12 mouse cellular contexts compared by ENCODE assay signal in genomic region chr7:98160041-98160740, GRCm38 (mm10). TPM values are rescaled to one million over a fixed set of nuclear protein-coding genes. Genes with fewer than 3 reads are reported as not detected.
A peak's percentile ranks its signal among the peaks of the same experiment; 100 is the strongest.
DNase-seq lines count a peak whose midpoint lies in the region; ATAC-seq and TF ChIP-seq lines count a peak whose summit lies in the region.
"Had no signal": no experiment of that assay in that cellular context is flagged by ENCODE, and none has a peak within 500 bp of the region (broad histone marks: within the 10 kb centered on the region; RNA-seq: fewer than 3 reads in every experiment).

No protein-coding gene starts in this region.

- no peak overlapping the region for H3K4me3 ChIP-seq in heart, embryonic 12.5 days
- H3K4me3 ChIP-seq in heart, adult 2 months = no peak overlapping the region
- H3K4me3 ChIP-seq in C2C12 (ENCODE audit: insufficient read depth, poor library complexity, severe bottlenecking) = no peak overlapping the region
- no peak overlapping the region for H3K4me3 ChIP-seq in intestine, postnatal 0 days (ENCODE audit: low read depth, low read length)
- H3K4me3 ChIP-seq in lung, embryonic 16.5 days (ENCODE audit: low read length) = no peak overlapping the region
- H3K4me3 ChIP-seq: hindbrain, embryonic 15.5 days; limb, embryonic 12.5 days; neural tube, embryonic 12.5 days had no signal

- H3K4me2 ChIP-seq in heart, embryonic 12.5 days = no peak overlapping the region
- no peak overlapping the region for H3K4me2 ChIP-seq in intestine, postnatal 0 days (replicated peaks; ENCODE audit: low read depth)
- no peak overlapping the region for H3K4me2 ChIP-seq in lung, embryonic 16.5 days (ENCODE audit: low read depth, low read length)
- H3K4me2 ChIP-seq: hindbrain, embryonic 15.5 days; limb, embryonic 12.5 days; neural tube, embryonic 12.5 days had no signal

- no peaks in the 10 kb centered on the region for H3K9me3 ChIP-seq in heart, embryonic 12.5 days (replicated peaks)
- H3K9me3 ChIP-seq in intestine, postnatal 0 days (ENCODE audit: control insufficient read depth) = no peaks in the 10 kb centered on the region
- no peaks in the 10 kb centered on the region for H3K9me3 ChIP-seq in lung, embryonic 16.5 days (ENCODE audit: control insufficient read depth, low read length)
- H3K9me3 ChIP-seq: hindbrain, embryonic 15.5 days; limb, embryonic 12.5 days; neural tube, embryonic 12.5 days had no signal

- intact Hi-C loops in heart, adult 2 months (cut with DNase I) = no loop called here

- no peak for TF ChIP-seq EP300 in heart, adult 2 months (IDR thresholded peaks at IDR 0.05; ENCODE audit: insufficient read depth, low read depth, low read length)

- no peak for TF ChIP-seq CTCF in heart, adult 2 months (IDR thresholded peaks at IDR 0.05)
- no peak for TF ChIP-seq CTCF in C2C12 (IDR thresholded peaks at IDR 0.05; ENCODE audit: control insufficient read depth, insufficient read depth, insufficient read length)
- TF ChIP-seq CTCF in intestine, postnatal 0 days (IDR thresholded peaks at IDR 0.05; ENCODE audit: low read depth) = no peak

- DNase-seq in heart, adult 2 months = no peak
- no peak for DNase-seq in layer of hippocampus, postnatal 36 days
- no peak for DNase-seq in frontal cortex, postnatal 36 days (ENCODE audit: low spot score in 2 of 2)
- DNase-seq in neural tube, embryonic 10.5 days (ENCODE audit: extremely low spot score, low spot score) = no peak
- DNase-seq: cerebellum, adult 8-10 months had no signal

- 32% methylated on average over 8 of the region's 8 CpGs for WGBS in heart, embryonic 12.5 days
- 34% methylated on average over 8 of the region's 8 CpGs for WGBS in heart, adult 2 months
- WGBS in intestine, postnatal 0 days = 47% methylated on average over 8 of the region's 8 CpGs
- WGBS in lung, embryonic 16.5 days = 8% methylated on average over 8 of the region's 8 CpGs

- no peak overlapping the region for H3ac ChIP-seq in C2C12 (ENCODE audit: control insufficient read depth, insufficient read length, low read depth)

- TF ChIP-seq POLR2A in heart, adult 2 months (IDR thresholded peaks at IDR 0.05; ENCODE audit: insufficient read depth, low read depth, low read length) = no peak

- H3K27me3 ChIP-seq in heart, embryonic 12.5 days (replicated peaks) = no peaks in the 10 kb centered on the region
- no peaks in the 10 kb centered on the region for H3K27me3 ChIP-seq in heart, adult 2 months (ENCODE audit: control insufficient read depth, insufficient read depth, low read length)
- H3K27me3 ChIP-seq in C2C12 (ENCODE audit: control insufficient read depth, insufficient read depth, insufficient read length) = no peaks in the 10 kb centered on the region
- no peaks in the 10 kb centered on the region for H3K27me3 ChIP-seq in intestine, postnatal 0 days (replicated peaks; ENCODE audit: control insufficient read depth, insufficient read depth, low read length)
- H3K27me3 ChIP-seq in lung, embryonic 16.5 days (ENCODE audit: control insufficient read depth, insufficient read depth, low read depth, low read length) = no peaks in the 10 kb centered on the region
- H3K27me3 ChIP-seq: hindbrain, embryonic 15.5 days; limb, embryonic 12.5 days; neural tube, embryonic 12.5 days had no signal

- H3K9ac ChIP-seq in heart, embryonic 12.5 days = peak overlapping the region; percentile 2; the same call in 1 of the 2 replicates
- H3K9ac ChIP-seq in heart, adult 2 months (ENCODE audit: low read depth, low read length) = no peak overlapping the region
- H3K9ac ChIP-seq in intestine, postnatal 0 days (ENCODE audit: low read depth, low read length) = no peak overlapping the region
- H3K9ac ChIP-seq in lung, embryonic 16.5 days (ENCODE audit: low read length) = peak overlapping the region; percentile 37; the same call in 1 of the 2 replicates
- H3K9ac ChIP-seq: hindbrain, embryonic 15.5 days; limb, embryonic 12.5 days; neural tube, embryonic 12.5 days had no signal

- peak overlapping the region; percentile 67 for H3K27ac ChIP-seq in heart, embryonic 12.5 days (ENCODE audit: poor library complexity, severe bottlenecking)
- H3K27ac ChIP-seq in heart, adult 2 months = no peak overlapping the region
- 0 out of 2 replicates have a peak overlapping the region, but pooled peaks have one; percentile 10 for H3K27ac ChIP-seq in intestine, postnatal 0 days (ENCODE audit: low read depth, low read length)
- peak overlapping the region; percentile 81 for H3K27ac ChIP-seq in lung, embryonic 16.5 days (ENCODE audit: low read length)
- H3K27ac ChIP-seq: hindbrain, embryonic 15.5 days; limb, embryonic 12.5 days; neural tube, embryonic 12.5 days had no signal

- peaks cover 89% of the 10 kb centered on the region for H3K4me1 ChIP-seq in heart, embryonic 12.5 days (replicated peaks)
- H3K4me1 ChIP-seq in heart, adult 2 months (ENCODE audit: control insufficient read depth, insufficient read depth, low read length) = peaks cover 10% of the 10 kb centered on the region
- H3K4me1 ChIP-seq in intestine, postnatal 0 days (replicated peaks; ENCODE audit: control insufficient read depth, insufficient read depth, low read length) = no peaks in the 10 kb centered on the region; the same call in 1 of the 2 replicates
- peaks cover 62% of the 10 kb centered on the region for H3K4me1 ChIP-seq in lung, embryonic 16.5 days (replicated peaks; ENCODE audit: control insufficient read depth, insufficient read depth, low read length)

- H3K36me3 ChIP-seq in heart, embryonic 12.5 days = no peaks in the 10 kb centered on the region
- no peaks in the 10 kb centered on the region for H3K36me3 ChIP-seq in heart, adult 2 months (ENCODE audit: control insufficient read depth, insufficient read depth, low read length)
- no peaks in the 10 kb centered on the region for H3K36me3 ChIP-seq in C2C12 (ENCODE audit: control insufficient read depth, insufficient read depth)
- H3K36me3 ChIP-seq in intestine, postnatal 0 days (ENCODE audit: control insufficient read depth, insufficient read depth) = no peaks in the 10 kb centered on the region
- no peaks in the 10 kb centered on the region for H3K36me3 ChIP-seq in lung, embryonic 16.5 days (ENCODE audit: control insufficient read depth, insufficient read depth, low read length)
- H3K36me3 ChIP-seq: hindbrain, embryonic 15.5 days; limb, embryonic 12.5 days had no signal

- no peaks in the 10 kb centered on the region for H3K79me2 ChIP-seq in heart, adult 2 months (replicated peaks; ENCODE audit: control insufficient read depth, insufficient read depth, low read length)
- no peaks in the 10 kb centered on the region for H3K79me2 ChIP-seq in C2C12 (ENCODE audit: control insufficient read depth, insufficient read depth)

- no peak for ATAC-seq in heart, embryonic 12.5 days (ENCODE audit: insufficient number of reproducible peaks, low FRiP score)
- ATAC-seq in intestine, postnatal 0 days = no peak
- peak; percentile 24; the same call in 1 of the 2 replicates for ATAC-seq in lung, embryonic 16.5 days (ENCODE audit: low read depth)

- H3K79me3 ChIP-seq in C2C12 (ENCODE audit: low read depth) = no peaks in the 10 kb centered on the region

TF ChIP-seq in C2C12, 6 proteins besides CTCF, POLR2A, EP300 and RAD21:
- TF ChIP-seq USF1 (IDR thresholded peaks at IDR 0.05; ENCODE audit: low read depth) (no peak), MYOD1 (IDR thresholded peaks at IDR 0.05; ENCODE audit: control insufficient read depth, insufficient read length, low read depth) (peak; percentile 15)

RNA-seq across cellular contexts. Expression of gene Omp, which starts 14.9 kb away (rescaled TPM):
- 0.19 and 0.20 TPM in 2 replicates for polyA plus RNA-seq in heart, embryonic 12.5 days (2016; fragmentation: Nextera tagmentation; extraction: Ambion mirVana)
- total RNA-seq in heart, adult 2 months (2021) = under 1 TPM in 1 of 2 experiments, not detected in 1; 0.14 TPM
- polyA plus RNA-seq in heart, adult 2 months (2012; rRNA removed) = 0.06 TPM in 1 of 2 replicates, not detected in the other
- polyA plus RNA-seq in C2C12 (2012; fragmentation: generic; extraction: Trizol) = 0.40 TPM
- 0.10 and 0.26 TPM in 2 replicates for polyA plus RNA-seq in intestine, postnatal 0 days (2015; fragmentation: Nextera tagmentation; extraction: Ambion mirVana)
- polyA plus RNA-seq in lung, embryonic 16.5 days (2015; fragmentation: Nextera tagmentation; extraction: Ambion mirVana) = 0.25 and 0.73 TPM in 2 replicates
- 1 to 10 TPM; 1.1 to 1.2 TPM for total RNA-seq in layer of hippocampus, postnatal 36 days (2021)

RNA-seq across cellular contexts. Expression of gene Capn5, which starts 17.9 kb away (rescaled TPM):
- polyA plus RNA-seq in heart, embryonic 12.5 days (2016; fragmentation: Nextera tagmentation; extraction: Ambion mirVana) = 7.4 and 8.0 TPM in 2 replicates
- 1 to 10 TPM; 1.8 to 2.4 TPM for total RNA-seq in heart, adult 2 months (2021)
- 3.7 and 4.6 TPM in 2 replicates for polyA plus RNA-seq in heart, adult 2 months (2012; rRNA removed)
- polyA plus RNA-seq in C2C12 (2012; fragmentation: generic; extraction: Trizol) = 2.5 TPM
- polyA plus RNA-seq in intestine, postnatal 0 days (2015; fragmentation: Nextera tagmentation; extraction: Ambion mirVana) = 3.3 and 3.4 TPM in 2 replicates
- polyA plus RNA-seq in lung, embryonic 16.5 days (2015; fragmentation: Nextera tagmentation; extraction: Ambion mirVana) = 9.6 and 10.1 TPM in 2 replicates
- 10 to 100 TPM; 48.6 to 48.8 TPM for total RNA-seq in layer of hippocampus, postnatal 36 days (2021)

RNA-seq across cellular contexts. Expression of gene B3gnt6, which starts 39.1 kb away (rescaled TPM):
- 0.10 TPM in 1 of 2 replicates, not detected in the other for polyA plus RNA-seq in heart, embryonic 12.5 days (2016; fragmentation: Nextera tagmentation; extraction: Ambion mirVana)
- total RNA-seq in heart, adult 2 months (2021) = not detected
- polyA plus RNA-seq in heart, adult 2 months (2012; rRNA removed) = 0.06 TPM in 1 of 2 replicates, not detected in the other
- not detected for polyA plus RNA-seq in C2C12 (2012; fragmentation: generic; extraction: Trizol)
- polyA plus RNA-seq in intestine, postnatal 0 days (2015; fragmentation: Nextera tagmentation; extraction: Ambion mirVana) = 0.08 and 0.21 TPM in 2 replicates
- polyA plus RNA-seq in lung, embryonic 16.5 days (2015; fragmentation: Nextera tagmentation; extraction: Ambion mirVana) = 0.13 and 0.36 TPM in 2 replicates
- total RNA-seq in layer of hippocampus, postnatal 36 days (2021) = under 1 TPM; 0.25 to 0.42 TPM
- polyA plus RNA-seq: limb, embryonic 12.5 days had no signal

RNA-seq across cellular contexts. Expression of gene Myo7a, which starts 40.9 kb away (rescaled TPM):
- 13.6 and 14.4 TPM in 2 replicates for polyA plus RNA-seq in heart, embryonic 12.5 days (2016; fragmentation: Nextera tagmentation; extraction: Ambion mirVana)
- total RNA-seq in heart, adult 2 months (2021) = 1 to 10 TPM; 4.5 to 5.9 TPM
- 7.1 and 10.8 TPM in 2 replicates for polyA plus RNA-seq in heart, adult 2 months (2012; rRNA removed)
- polyA plus RNA-seq in C2C12 (2012; fragmentation: generic; extraction: Trizol) = 0.06 TPM
- polyA plus RNA-seq in intestine, postnatal 0 days (2015; fragmentation: Nextera tagmentation; extraction: Ambion mirVana) = 24.0 and 25.0 TPM in 2 replicates
- 9.9 and 11.3 TPM in 2 replicates for polyA plus RNA-seq in lung, embryonic 16.5 days (2015; fragmentation: Nextera tagmentation; extraction: Ambion mirVana)
- total RNA-seq in layer of hippocampus, postnatal 36 days (2021) = 10 to 100 TPM; 10.1 to 10.2 TPM

Comparison
In these comparisons a context has a peak if more than half of its experiments do, and no peak if none do; other contexts are left out.
1. H3K9ac ChIP-seq: peak in heart, embryonic 12.5 days (single experiment) and lung, embryonic 16.5 days (single experiment); none in heart, adult 2 months (single experiment) and intestine, postnatal 0 days (single experiment).